Mouse (Mus musculus) urinary bladder, postnatal 4 days (tissue): Measurements from ENCODE around the gene Jak2.

Source experiments
- DNase-seq, 2 experiments: peaks; one replicate each; pipeline ENCODE4 v3.0.0; 2021 to 2022; ENCODE audit warnings: low spot score in 2 of 2

The Jak2 gene

DNA sequence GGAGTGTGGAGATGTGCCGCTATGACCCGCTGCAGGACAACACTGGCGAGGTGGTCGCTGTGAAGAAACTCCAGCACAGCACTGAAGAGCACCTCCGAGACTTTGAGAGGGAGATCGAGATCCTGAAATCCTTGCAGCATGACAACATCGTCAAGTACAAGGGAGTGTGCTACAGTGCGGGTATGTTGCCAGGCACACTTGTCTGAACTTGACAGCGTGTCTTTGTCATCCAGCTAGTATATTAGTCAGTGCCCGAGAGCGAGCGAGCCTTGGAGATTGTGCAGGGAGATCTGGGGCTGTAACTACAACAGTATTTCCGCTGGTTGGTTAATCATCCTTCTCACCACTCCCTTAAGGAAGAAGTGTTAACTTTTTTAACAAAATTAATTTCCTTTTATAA, 49.3 kb downstream of the Jak2 start:
- DNase-seq, result no peak

DNA sequence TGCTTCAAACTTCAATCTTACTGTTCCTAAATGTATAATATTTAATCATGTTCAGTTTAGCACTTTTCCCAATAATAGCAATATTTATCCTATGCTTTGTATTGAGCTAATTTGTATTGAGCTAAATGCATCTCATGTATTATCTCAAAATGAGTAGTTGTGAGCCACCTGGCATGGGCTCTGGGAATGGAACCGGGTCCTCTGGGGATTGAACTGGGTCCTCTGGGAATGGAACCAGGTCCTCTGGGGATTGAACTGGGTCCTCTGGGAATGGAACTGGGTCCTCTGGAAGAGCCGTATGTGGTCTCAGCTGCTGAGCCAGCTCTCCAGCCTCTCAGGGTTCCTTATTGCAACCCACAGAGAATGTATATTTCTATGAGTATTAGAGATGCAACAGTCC, 50.5 kb downstream of the Jak2 start:
- DNase-seq, result no peak

DNA sequence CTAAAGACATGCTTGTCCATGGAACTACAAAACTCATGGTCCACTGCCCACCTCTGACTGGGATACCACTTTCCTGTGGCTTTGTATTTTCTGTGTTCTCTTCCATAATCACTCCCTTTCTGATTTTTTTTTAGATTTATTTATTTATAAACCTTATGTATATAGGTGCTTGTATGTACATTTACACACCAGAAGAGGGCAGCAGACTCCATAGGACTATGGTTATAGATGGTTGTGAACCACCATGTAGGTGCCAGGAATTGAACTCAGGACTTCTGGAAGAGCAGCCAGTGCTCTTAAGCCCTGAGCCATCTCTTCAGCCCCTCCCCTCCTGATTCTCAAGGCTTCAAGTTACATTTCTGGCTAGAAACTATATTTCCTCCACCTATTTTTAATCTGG, 57.2 kb downstream of the Jak2 start:
- no peak for DNase-seq

DNA sequence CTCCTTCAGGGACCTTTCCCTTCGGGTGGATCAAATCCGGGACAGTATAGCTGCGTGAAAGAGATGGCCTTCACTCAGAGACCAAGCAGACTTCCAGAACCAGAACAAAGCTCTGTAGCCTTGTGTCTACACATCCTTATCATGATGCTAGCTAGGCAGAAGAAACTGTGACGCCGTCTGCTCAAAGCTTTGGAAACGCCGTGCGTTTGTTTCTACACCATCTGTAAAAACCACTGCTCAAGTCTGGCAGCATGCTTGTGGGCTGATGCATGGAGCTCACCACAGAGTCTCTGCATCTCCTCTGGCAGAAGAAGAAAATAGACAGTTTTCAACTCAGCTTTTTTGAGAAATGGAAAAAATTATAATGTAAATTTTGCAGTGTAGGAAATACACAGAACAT, 60.2 kb downstream of the Jak2 start:
- DNase-seq, result no peak

DNA sequence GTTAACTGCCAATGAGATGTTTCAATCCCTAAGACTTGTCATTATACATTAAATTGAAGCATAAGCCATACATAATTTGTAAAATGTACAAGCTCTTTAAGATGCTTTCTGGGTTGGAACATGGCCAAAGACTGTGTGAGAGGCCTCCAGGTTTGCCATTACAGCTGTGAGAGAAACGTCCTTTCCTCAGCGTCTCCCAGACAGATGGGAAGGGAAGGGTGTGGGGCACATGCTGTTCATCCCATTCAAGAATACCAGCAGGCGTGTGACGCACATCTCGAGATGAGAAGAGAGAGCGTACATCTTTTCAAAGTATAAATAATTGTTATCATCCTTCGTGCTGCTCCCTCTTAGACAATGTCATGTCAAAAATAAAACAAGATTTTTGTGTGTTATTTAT, 61.0 kb downstream of the Jak2 start:
- no peak for DNase-seq

DNA sequence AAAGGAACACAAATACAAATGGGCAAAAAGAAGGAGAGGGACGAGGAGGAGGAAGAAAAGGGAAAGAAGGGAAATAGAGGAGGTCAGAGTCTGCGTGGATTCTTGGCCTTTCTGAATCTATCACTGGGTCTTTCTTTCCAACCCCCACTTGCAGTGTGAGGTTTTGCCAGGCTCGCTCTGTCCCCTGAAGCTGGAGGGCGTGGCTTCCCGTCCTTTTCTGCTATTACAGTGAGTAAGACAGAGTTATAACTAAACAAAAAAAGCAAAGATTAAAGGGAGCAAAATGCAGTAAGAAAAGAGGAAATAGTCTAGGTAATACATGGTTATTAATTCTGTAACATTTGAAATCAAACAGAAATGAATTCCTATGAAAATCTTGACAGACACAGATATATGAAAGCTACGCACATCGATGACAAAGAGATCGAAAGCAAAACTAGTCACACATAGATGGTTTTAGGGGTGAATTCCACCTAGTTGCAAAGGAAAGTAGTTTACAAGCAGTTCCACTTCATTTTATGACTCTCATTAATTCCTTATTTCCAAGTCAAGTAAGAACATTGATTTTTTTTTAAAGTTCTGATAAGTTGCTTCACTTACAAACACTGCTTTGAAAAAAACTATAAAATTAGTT, 71.9 kb downstream of the Jak2 start:
- no peak for DNase-seq

DNA sequence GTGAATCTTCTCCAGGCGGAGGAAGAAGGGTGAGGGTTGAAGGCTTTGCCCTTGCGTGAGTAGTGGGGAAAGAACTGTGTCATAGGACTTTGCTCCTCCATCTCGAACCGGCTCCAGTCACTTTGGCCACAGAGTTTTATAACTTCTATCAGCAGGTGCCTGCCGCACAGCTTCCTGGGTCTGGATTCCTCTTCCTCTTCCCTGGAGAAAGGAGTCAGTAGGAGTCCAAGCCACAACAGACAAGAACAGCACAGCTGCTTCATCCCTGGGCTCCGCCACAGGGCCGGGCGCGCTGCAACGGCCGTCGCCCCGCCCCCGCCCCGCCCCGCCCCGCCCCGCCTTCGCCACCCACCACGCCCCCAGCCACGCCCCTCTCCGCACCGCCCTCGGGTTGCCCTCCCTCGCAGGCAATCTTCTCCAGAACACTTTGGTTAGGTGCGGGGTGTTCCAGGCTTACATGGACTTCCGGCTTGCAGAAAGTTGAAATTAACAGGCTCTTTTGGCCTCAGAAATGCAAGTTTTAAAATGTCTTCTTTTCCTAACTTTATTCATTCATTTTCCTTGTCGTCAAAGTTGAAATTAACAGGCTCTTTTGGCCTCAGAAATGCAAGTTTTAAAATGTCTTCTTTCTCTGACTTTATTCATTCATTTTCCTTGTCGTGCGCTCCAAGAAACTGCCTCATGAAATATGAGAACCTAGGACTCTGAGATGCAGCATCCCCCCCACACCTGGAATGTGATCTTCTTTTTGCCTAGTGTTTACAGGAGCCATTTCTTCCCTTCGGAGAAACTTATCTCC, 73.6 kb downstream of the Jak2 start, which contains the start of gene Insl6:
Gene Insl6, minus strand, starts transcription at position 304 of the 799 bp plus-strand sequence.
- peak; percentile 64 to 79 for DNase-seq

DNA sequence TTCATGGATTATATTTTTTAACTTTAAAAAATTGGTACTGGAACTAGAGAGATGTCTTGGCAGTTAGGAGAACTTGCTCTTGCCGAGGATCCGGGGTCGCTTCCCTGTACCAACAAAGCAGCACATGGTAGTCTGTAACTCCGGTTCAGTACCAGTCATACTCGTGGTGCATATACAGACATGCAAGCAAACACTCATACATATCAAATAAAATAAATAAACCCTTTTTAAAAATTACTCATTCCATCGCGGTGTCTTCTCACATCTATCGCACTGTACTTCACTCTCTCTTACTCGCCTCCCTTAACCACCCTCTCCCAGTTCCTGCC, 74.2 kb downstream of the Jak2 start:
- no peak for DNase-seq

DNA sequence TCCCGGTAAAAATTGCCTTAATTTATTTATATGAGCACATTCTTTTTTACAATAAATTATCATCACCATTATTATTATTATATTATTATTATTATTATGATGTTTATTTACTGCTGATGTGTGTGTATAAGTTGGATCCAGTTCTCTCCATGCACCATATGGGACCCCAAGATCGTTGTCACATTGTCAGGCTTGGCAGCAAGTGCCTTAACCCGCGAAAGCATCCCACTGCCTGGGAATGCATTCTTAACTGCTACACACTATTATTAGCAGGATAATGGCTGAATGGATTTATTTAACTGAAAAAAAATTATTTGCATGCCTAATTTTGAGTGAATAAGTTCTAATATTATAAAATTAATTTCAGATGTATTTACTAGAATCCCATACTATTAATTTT, 74.8 kb downstream of the Jak2 start:
- DNase-seq, result no peak

DNA sequence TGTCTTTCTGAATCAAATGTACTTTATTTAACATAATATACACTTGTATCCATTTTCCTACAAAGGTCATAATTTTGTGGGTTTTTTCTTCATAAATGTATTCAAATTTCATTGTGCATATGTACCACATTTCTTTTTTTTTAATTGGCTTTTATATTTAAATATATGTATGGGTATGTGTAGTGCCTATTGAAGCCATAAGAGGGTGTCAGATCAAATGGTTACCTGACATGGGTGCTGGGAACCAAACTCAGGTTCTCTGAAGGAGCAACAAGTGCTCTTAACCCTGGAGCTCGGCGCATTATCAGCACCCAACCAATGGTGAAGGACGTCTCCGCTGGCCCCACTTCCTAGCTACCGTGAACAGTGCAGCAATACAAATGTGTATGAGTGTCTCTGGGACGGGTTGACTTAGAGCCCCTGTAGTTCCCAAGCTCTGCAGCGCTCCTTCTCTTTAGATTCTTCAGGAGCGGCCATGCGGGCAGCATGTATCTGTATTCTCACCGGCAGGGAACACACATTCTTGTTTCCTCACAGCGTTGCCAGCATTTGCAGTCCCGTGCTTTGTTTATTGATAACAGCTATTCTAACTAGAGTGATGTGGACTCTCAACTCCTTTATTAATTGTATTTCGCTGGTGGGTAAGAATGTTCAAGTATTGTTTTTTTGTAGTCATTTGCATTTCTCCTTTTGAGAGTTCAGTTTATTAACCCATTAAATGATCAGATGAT, 75.4 kb downstream of the Jak2 start:
- no peak for DNase-seq

DNA sequence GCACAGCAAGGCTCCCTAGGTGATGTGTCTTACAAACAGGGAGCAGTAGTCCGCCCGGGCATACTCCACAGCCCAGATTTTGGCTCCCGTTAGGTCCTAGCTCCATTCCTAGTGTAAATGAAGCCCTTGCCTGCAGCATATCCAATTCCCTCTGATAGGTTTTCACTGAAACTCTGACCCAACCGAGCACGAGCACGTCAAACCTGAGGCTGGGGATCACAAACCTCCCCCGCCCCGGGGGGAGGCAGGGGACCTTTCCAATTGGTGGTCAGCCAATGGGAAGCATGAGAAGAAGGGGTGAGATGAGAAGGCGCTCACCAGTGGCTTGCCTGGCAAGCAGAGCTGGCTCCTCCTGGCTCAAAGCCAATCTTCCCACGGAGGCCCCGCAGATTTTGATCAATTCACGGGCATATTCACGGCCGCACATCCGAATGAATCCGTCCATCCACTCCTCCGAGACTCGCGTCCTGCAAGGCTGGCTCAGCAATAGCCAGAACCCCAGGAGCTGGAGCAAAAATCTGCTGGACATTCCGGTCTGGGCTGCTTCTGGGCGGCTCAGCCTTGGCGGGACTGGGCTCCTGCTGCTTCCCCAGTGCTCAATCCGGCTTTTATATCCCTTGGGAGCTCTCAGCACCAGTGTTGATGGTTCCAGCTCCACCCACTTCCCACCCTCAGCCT, 82.6 kb downstream of the Jak2 start, which contains the start of gene Rln1:
Gene Rln1, minus strand, starts transcription at position 603 of the 678 bp plus-strand sequence.
- DNase-seq, result peak; percentile 22 to 64

DNA sequence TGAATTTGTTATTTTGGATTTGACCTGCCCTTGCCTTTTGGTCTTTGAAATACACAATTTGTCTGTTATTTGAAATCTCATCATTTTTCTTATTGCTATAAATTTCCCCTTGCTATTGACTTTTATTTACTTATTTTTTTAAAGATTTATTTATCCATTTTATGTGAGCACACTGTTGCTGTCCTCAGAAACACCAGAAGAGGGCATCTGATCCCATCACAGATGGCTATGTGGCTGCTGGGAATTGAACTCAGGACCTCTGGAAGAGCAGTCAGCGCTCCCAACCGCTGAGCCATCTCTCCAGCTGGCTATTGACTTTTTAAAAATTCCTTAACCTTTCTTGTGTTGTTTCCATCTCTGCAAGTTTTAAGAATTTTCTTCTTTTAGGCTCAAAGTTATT, 85.0 kb downstream of the Jak2 start:
- DNase-seq, result no peak

DNA sequence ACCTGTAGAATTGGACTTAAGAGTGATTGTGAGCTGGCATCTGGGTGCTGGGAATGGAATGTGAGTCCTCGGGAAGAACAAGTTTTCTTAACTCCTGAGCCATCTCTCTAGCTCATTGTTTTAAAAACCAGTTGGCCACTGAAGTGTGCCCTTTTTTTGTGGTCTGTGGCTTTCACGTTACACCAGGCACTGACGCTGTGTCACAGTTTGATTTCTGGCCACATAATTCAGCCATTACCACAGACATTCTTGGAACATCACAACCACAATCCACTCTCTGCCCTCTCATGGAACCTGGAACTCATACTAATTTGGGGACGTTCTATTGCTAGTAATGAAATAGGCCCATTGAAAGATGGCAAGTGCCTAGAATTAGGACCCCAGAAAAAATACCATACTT, 89.4 kb downstream of the Jak2 start:
- DNase-seq, result no peak

DNA sequence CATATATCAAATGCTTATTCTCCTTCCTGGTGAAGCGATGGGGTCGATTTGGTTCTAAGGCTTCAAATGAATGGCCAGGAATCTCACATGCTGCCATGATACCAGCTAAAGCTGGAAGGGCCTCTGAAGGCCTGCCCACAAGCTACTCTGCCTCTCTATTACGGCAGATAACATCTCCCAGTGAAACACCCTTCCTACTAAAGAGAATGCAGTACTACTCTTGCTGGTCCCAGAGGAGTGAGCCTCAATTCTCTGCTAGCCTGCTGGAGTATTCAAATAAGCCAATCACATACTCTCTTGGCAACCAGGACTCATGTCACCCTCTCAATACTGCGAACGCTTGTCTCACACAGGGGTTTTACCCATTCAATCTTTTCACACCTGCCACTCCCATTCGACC, 90.7 kb downstream of the Jak2 start:
- DNase-seq, result no peak

DNA sequence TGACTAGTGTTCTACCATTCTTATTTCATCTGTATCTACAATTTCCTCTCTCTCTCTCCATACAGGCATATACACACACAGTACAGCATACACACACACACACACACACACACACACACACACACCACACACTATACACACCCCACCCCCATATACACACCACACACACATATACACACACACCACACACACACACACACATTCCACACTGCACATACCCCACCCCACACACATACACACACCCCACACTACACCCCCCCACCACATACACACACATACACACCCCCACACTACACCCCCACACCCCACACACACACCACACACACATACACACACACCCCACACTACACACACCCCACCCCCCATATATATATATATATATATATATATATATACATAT, 93.2 kb downstream of the Jak2 start:
- no peak for DNase-seq

DNA sequence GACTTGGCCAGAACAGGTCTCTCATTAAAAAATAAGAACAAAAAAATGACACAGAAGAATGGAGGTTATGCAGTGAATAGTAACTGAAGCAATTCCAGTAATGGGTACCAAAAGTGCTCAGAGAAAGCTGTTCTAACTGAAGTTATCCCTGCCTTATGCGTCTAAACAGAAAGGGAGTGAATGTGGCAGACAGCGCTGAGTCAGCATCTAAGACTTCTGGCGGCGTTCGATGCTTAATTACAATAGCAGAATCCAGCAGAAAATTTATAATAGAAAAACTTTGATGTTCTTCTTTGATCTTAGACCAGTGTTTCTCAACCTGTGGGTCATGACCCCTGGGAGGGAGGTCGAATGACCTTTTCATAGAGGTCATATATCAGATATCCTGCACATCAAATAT, 94.0 kb downstream of the Jak2 start:
- DNase-seq, result no peak

DNA sequence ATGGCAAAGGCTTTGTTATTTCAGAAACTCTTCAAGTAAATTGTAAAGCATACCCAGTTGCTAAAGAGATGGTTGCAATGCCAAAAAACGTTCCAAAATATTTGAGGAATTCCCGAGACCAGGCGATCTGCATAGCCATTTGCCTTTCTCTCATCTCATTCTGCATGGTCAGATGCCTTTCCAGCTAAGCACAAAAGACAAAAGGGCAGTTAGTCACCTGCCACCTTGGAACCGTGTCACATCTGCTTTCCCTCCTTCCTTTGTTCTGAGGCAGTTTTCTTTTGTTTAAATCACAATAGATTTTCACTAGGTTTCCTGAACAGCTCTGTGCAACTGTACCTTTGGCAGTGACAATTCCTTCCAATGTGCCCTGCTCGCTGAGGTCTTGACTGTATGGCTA, 99.4 kb downstream of the Jak2 start:
- no peak for DNase-seq

DNA sequence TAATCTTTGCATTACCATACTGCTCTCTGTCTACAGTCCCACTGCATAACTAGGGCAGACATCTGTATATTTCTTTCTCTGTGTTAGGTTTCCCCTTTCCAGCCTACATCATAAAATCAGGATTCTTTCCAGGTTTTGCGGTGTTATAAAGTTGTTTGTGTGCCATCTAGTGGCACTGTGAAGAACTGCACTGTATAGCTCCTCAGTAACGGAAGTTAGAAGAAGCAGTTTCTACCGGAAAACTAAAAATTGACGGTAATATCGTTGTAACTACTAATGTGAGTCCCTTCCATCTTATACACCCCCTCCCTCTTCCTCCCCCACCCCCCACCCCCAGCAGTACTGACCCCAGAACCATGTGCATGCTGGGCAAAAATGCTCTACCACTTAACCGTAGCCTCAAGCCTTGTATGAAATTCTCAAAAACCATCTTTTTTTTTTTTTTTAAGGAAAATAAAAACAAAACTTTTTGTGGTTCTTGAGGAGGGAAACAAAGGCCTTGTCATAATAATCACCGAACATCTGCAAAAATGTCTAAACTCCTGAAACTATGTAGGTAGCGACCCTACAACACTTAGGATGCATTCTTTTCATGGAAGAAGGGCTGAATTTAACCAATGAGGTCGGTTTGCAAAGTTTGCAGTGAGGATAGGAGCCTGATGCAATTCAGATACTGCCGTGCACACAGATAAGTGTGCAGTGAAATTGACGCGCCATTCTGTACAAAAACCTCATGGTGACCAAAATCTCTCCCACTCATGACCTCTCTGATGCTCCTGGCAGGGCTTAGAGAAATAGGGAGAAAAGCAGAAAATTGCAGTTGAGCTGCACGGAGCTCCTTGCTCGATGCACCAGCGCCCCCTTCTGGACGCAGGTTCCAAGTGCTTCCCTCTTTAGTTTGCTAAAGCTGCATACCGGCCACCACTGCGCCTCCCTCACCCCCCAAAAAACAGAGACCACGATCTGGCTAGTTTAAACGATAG, 103.6 kb downstream of the Jak2 start:
- DNase-seq, result peak; percentile 74 to 92

DNA sequence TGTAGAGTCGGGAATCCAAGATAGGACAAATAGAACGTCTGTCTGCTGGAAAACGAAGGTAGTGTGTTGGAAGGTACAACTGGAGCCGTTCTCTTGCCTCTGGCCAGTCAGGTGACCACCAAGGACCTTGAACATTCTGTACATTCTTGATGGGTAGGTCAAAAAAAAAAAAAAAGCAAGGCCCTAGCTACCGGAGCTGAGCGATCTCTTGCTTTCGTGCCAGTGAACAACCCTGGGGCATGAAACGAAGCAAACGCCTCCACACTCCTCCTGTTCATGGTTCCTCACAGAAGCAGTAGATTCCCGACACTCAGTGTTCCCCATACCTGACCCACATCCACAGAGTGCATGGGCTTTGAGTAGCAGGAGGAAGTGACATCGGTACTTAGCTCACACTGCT, 104.7 kb downstream of the Jak2 start:
- no peak for DNase-seq

DNA sequence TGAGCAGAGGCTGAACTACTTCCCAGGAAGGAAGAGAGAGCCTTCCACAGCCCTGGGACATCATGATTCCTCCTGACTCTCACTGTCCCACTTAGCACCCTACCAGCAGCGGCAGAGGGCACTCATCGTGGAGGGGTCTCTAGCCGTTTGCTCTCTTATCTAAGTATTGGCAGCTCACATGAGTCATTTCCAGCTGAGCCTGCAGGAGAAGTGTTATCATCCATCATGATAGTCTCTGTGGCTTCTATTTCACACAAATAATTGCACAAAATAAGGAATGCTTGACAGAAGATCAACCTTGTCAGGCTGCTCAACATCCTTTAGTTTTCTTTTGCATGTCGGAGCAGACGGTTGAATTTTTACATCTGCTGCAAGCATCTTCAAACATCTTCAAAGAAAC, 108.6 kb downstream of the Jak2 start:
- DNase-seq, result no peak

DNA sequence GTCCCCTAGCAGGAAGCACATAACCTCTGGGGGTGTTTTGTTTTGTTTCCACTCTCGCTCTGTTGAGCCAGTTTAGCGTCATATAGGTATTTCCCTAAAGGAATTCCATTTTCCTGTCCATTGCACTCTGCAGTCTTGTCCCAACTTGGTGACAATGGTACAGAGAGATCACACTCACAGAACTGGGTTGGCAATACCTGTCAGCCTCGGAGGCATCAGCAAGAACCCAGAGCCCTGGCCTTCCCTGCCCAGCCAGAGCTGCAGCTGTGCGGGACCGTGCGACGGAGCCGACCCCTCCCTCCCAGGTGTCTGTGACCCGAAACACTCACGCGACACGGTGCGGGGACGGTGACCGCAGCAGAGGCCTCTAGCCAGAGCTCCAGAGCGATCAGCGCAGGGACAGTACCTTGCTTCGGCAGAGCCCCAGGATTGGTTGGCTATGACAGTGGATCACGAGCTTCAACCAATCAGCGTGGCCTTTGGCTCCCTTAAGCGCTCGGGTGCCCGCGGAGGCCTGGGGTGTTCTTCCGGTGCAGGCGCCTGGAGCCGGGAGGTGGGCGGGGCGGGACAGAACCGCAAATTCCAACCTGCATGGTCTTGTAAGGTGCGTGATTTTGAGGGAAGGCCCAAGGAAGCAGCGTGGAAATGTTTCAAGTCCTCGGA, 110.0 kb downstream of the Jak2 start:
- DNase-seq, result peak; percentile 83 to 86
